Mouse (Mus musculus) bone marrow, adult 2 months (tissue): ENCODE results near the gene Pwwp2a.

Experiments used
- CTCF ChIP-seq: fragments of 200-500 bp; IDR thresholded peaks from 2 replicates; pipeline ENCODE4 v1.5.1; 2011; ENCODE audit warnings: low read length, control low read depth; ENCODE audit not compliant: control insufficient read depth, insufficient read depth
- POLR2A ChIP-seq: fragments of 200-500 bp; IDR thresholded peaks from 2 replicates; pipeline ENCODE4 v1.6.1; 2011; ENCODE audit warnings: low read depth, mild to moderate bottlenecking, control low read depth, low read length, borderline replicate concordance; ENCODE audit not compliant: control insufficient read depth

DNA sequence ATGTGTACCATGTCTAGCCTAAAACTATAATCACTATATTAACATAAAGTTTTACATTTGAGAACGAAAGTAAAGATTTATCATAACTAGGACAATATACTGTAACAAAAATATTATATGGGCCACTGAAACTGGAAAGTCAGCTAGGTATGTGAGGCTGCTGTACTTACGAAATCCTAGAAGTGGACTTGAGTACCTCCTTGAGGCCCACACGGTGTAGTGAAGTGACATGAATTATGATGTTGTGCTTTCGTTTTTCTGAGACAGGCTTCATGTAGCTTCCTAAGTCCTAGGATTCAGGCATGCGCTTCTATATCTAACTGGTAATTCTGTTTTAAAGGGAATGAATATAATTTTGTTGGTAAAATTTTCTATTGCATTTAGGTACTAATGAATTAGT is 16.8 kb downstream of the Pwwp2a start:
- TF ChIP-seq POLR2A (no peak), CTCF (no peak)
